Mouse (Mus musculus) hindbrain, embryonic 14.5 days (tissue): ENCODE data around the gene Atp13a4. TPM values are rescaled to one million over a fixed set of nuclear protein-coding genes. Genes with fewer than 3 reads are reported as not detected.
A peak's percentile ranks its signal among the peaks of the same experiment; 100 is the strongest.

Experiments used
- ATAC-seq: fragments of 200-750 bp; cut with Nextera tagmentation; 2 replicates; pipeline ENCODE4 v1.8.0; 2017; ENCODE audit warnings: moderate number of reproducible peaks, mild to moderate bottlenecking, moderate TSS enrichment, moderate library complexity; ENCODE audit not compliant: low FRiP score
- DNase-seq: peaks from one replicate; pipeline ENCODE4 v3.0.0-alpha.2; 2015; ENCODE audit warnings: low spot score
- H3K27ac ChIP-seq: fragments of 300-500 bp; sonication (generic); 2 replicates; pipeline ENCODE4 v1.5.1; 2014; ENCODE audit warnings: mild to moderate bottlenecking, moderate library complexity
- H3K27me3 ChIP-seq: fragments of 300-500 bp; sonication (generic); 2 replicates; pipeline ENCODE4 v1.6.1; 2014; ENCODE audit warnings: mild to moderate bottlenecking, low read length, mixed read lengths; ENCODE audit not compliant: control insufficient read depth, insufficient read depth
- H3K36me3 ChIP-seq: fragments of 300-500 bp; sonication (generic); replicated peaks from 2 replicates; pipeline ENCODE4 v1.6.1; 2014; ENCODE audit not compliant: control insufficient read depth, insufficient read depth
- H3K4me1 ChIP-seq: fragments of 300-500 bp; sonication (generic); replicated peaks from 2 replicates; pipeline ENCODE4 v1.6.1; 2014; ENCODE audit warnings: antibody characterized with exemption, low read length, mixed read lengths; ENCODE audit not compliant: control insufficient read depth, insufficient read depth
- H3K4me2 ChIP-seq: fragments of 300-500 bp; sonication (generic); replicated peaks from 2 replicates; pipeline ENCODE4 v1.6.1; 2014; ENCODE audit warnings: mild to moderate bottlenecking, moderate library complexity
- H3K4me3 ChIP-seq: fragments of 300-500 bp; sonication (generic); replicated peaks from 2 replicates; pipeline ENCODE4 v1.5.1; 2014; ENCODE audit warnings: mild to moderate bottlenecking, low read length
- H3K9ac ChIP-seq: fragments of 300-500 bp; sonication (generic); 2 replicates; pipeline ENCODE4 v1.6.1; 2014
- H3K9me3 ChIP-seq: fragments of 300-500 bp; sonication (generic); 2 replicates; pipeline ENCODE4 v1.6.1; 2016; ENCODE audit warnings: low read length; ENCODE audit not compliant: control insufficient read depth
- WGBS: fragments of 180-500 bp; shearing (Covaris S2); extraction: QIAGEN DNeasy Blood & Tissue Kit; methylation state at CpG from one replicate; pipeline ENCODE4 v1.1.7; 2014; 5-methylcytosine and 5-hydroxymethylcytosine counted together
- polyA plus RNA-seq: library from polyadenylated mRNA; unstranded; fragments of >200 nt; fragmentation: Nextera tagmentation; extraction: Ambion mirVana; gene quantifications from 2 replicates; pipeline ENCODE4 v1.2.1, GENCODE M21; 2014

Gene Atp13a4
- polyA plus RNA-seq, 1 experiment from 2014 or later = 1.9 TPM

GRCm38 (mm10) chr16:29442126-29442525 lies 102.5 kb downstream of the Atp13a4 start:
- no peaks in the 10 kb centered on the region for H3K9me3 ChIP-seq
- H3K9ac ChIP-seq = no peak overlapping the region
- no peaks in the 10 kb centered on the region for H3K36me3 ChIP-seq
- DNase-seq (no peak), ATAC-seq (no peak)
- H3K4me3 ChIP-seq = no peak overlapping the region
- H3K27me3 ChIP-seq = no peaks in the 10 kb centered on the region
- no peaks in the 10 kb centered on the region for H3K4me1 ChIP-seq
- H3K4me2 ChIP-seq = no peak overlapping the region
- no peak overlapping the region for H3K27ac ChIP-seq
- 64% methylated on average over 3 of the region's 3 CpGs for WGBS

DNA sequence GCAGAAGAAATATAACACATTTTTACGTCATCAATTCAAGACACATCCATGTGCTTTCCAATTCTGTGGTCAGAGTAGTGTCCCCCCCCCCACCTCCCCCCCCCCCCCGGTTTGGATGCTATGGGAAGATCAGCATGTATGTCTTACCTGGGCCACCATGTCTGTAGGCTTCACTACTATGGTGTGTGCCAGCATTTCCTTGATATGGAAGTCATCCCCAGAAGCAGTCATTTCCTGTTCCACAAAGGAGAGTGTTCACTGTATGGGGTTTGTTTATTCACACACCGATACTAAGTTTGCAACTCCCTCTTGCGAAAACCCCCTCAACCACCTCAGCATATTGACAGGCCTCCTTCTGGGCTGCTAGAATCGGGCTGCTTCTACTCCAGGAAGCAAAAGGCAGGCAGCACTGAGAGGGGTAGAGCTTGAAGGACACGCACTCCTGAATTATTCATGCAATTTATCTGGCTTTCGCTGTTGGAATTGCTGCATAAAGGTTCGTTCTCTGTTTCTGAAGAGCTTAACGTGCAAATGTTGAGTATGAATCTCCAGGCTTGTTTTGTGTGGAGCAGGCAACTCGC lies 103.2 kb downstream of the Atp13a4 start:
- H3K4me2 ChIP-seq = no peak overlapping the region
- H3K4me3 ChIP-seq = no peak overlapping the region
- no peak overlapping the region for H3K9ac ChIP-seq
- ATAC-seq = no peak
- DNase-seq = no peak
- H3K36me3 ChIP-seq = no peaks in the 10 kb centered on the region
- no peaks in the 10 kb centered on the region for H3K27me3 ChIP-seq
- 58% methylated on average over 9 of the region's 10 CpGs for WGBS
- H3K9me3 ChIP-seq = no peaks in the 10 kb centered on the region
- no peak overlapping the region for H3K27ac ChIP-seq
- H3K4me1 ChIP-seq = no peaks in the 10 kb centered on the region

GRCm38 (mm10) chr16:29438045-29438444 lies 106.6 kb downstream of the Atp13a4 start:
- Histone ChIP-seq H3K27me3 (no peaks in the 10 kb centered on the region), H3K9ac (no peak overlapping the region), H3K9me3 (no peaks in the 10 kb centered on the region), H3K4me3 (no peak overlapping the region), H3K27ac (no peak overlapping the region), H3K4me2 (no peak overlapping the region), H3K4me1 (no peaks in the 10 kb centered on the region), H3K36me3 (no peaks in the 10 kb centered on the region)
- ATAC-seq = no peak
- WGBS = 79% methylated on average over 5 of the region's 5 CpGs
- no peak for DNase-seq

DNA sequence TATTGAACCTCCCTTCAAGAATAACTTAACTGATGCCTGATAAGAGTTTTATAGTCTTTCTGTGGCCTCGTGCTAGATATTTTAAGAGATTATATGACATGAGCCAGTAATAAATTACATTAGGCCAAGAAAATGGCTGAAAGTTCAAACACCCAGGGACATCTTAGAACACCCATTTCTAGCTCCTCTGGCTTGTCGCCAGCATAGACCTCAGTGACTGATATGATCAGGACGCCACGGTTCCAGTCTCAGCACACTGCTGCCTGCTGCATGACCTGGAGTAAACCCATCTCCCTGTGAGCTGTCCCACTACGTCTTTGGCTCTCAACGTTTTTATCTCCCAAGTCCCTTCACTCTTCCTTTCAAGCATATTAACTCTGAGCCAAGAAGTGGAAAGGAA lies 108.9 kb downstream of the Atp13a4 start:
- WGBS = 83% methylated on average over 6 of the region's 6 CpGs
- H3K9ac ChIP-seq = no peak overlapping the region
- no peaks in the 10 kb centered on the region for H3K36me3 ChIP-seq
- no peak for DNase-seq
- no peaks in the 10 kb centered on the region for H3K9me3 ChIP-seq
- no peak overlapping the region for H3K4me3 ChIP-seq
- ATAC-seq = no peak
- no peaks in the 10 kb centered on the region for H3K4me1 ChIP-seq
- H3K27ac ChIP-seq = no peak overlapping the region
- no peak overlapping the region for H3K4me2 ChIP-seq
- no peaks in the 10 kb centered on the region for H3K27me3 ChIP-seq

DNA sequence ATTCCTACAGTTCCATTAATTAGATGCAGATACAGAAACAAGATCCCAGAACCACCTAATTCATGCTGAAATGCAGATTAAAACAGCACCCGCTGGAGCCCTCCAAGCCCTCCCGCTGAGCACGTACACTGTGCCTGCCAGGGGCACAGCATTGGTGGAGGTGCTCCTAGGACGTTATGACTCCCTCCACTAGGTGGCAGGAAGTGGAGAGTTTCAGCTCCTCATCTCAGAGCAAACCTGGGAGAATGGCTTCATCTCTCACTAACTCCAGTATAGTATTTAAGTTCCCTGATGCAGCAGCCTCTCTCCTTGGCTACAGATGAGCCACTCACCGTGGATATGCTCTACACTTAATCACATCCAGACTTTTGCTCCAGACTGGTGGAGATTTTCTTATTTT lies 110.0 kb downstream of the Atp13a4 start:
- DNase-seq = peak; percentile 57
- Histone ChIP-seq H3K36me3 (no peaks in the 10 kb centered on the region), H3K27ac (no peak overlapping the region), H3K4me2 (no peak overlapping the region), H3K4me3 (no peak overlapping the region), H3K9ac (no peak overlapping the region), H3K4me1 (no peaks in the 10 kb centered on the region), H3K9me3 (no peaks in the 10 kb centered on the region), H3K27me3 (no peaks in the 10 kb centered on the region)
- WGBS = 23% methylated on average over 5 of the region's 5 CpGs
- no peak for ATAC-seq

DNA sequence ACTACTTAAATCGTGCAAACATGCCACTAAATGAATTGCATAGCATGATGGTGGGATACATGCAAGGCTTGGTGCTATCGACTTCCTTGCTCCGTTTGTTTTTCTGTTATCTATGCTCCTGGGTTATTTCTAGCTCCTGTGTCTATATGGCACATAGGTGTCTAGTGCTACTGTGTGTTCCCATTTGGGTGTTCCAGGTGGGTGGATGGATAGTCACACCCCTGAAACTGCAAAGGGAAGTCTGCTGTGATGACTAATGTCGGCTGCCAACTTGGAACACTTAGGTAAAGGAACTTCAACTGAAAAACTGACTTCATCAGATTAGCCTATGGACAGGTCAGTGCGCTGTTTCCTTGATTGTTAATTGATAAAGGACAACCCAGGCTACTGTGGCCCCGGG lies 129.8 kb downstream of the Atp13a4 start:
- Histone ChIP-seq H3K36me3 (no peaks in the 10 kb centered on the region), H3K27ac (no peak overlapping the region), H3K27me3 (no peaks in the 10 kb centered on the region), H3K9ac (no peak overlapping the region), H3K4me2 (no peak overlapping the region), H3K4me3 (no peak overlapping the region), H3K4me1 (no peaks in the 10 kb centered on the region), H3K9me3 (no peaks in the 10 kb centered on the region)
- ATAC-seq (no peak), DNase-seq (no peak)
- 92% methylated on average over 6 of the region's 6 CpGs for WGBS

DNA sequence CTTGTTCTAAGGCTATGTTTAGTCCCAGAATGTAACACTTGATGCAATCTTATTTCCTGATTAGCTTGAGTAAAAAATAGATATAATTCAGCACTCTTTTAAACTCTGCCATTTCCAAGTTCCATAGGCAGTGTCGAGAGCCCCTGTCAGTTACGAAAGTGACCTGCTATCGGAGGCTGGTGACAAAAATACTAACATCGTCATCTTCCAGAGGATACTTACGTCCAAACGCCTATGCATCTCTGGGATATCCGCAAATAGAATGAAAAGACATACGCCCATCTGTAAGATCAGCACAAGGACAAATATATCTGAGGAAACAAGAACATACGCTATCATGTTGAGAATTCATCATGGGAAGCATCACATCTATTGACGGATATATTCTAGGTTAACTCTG lies 137.3 kb downstream of the Atp13a4 start:
- Histone ChIP-seq H3K9ac (no peak overlapping the region), H3K4me2 (no peak overlapping the region), H3K27me3 (no peaks in the 10 kb centered on the region), H3K36me3 (no peaks in the 10 kb centered on the region), H3K9me3 (no peaks in the 10 kb centered on the region), H3K4me1 (no peaks in the 10 kb centered on the region), H3K4me3 (no peak overlapping the region), H3K27ac (no peak overlapping the region)
- 91% methylated on average over 10 of the region's 10 CpGs for WGBS
- ATAC-seq (no peak), DNase-seq (no peak)

- Histone ChIP-seq H3K36me3 (no peaks in the 10 kb centered on the region), H3K27me3 (no peaks in the 10 kb centered on the region), H3K4me2 (no peak overlapping the region), H3K4me1 (no peaks in the 10 kb centered on the region), H3K4me3 (no peak overlapping the region), H3K27ac (no peak overlapping the region), H3K9ac (no peak overlapping the region), H3K9me3 (no peaks in the 10 kb centered on the region)
- 90% methylated on average over 2 of the region's 2 CpGs for WGBS
- ATAC-seq (no peak), DNase-seq (no peak)
Observed at GRCm38 (mm10) chr16:29399079-29399478, 145.6 kb downstream of the Atp13a4 start.

GRCm38 (mm10) chr16:29384781-29385180 lies 159.9 kb downstream of the Atp13a4 start:
- no peaks in the 10 kb centered on the region for H3K27me3 ChIP-seq
- no peak overlapping the region for H3K27ac ChIP-seq
- no peak overlapping the region for H3K9ac ChIP-seq
- DNase-seq (no peak), ATAC-seq (no peak)
- no peak overlapping the region for H3K4me3 ChIP-seq
- H3K9me3 ChIP-seq = no peaks in the 10 kb centered on the region
- H3K36me3 ChIP-seq = no peaks in the 10 kb centered on the region
- 85% methylated on average over 4 of the region's 4 CpGs for WGBS
- no peaks in the 10 kb centered on the region for H3K4me1 ChIP-seq
- no peak overlapping the region for H3K4me2 ChIP-seq

GRCm38 (mm10) chr16:29378458-29378857 lies 166.2 kb downstream of the Atp13a4 start, which contains the start of gene Atp13a5:
TSS of gene Atp13a5 (minus strand) at chr16:29378732.
- no peaks in the 10 kb centered on the region for H3K27me3 ChIP-seq
- H3K9me3 ChIP-seq = no peaks in the 10 kb centered on the region
- H3K4me1 ChIP-seq = no peaks in the 10 kb centered on the region
- ATAC-seq (no peak), DNase-seq (no peak)
- H3K4me3 ChIP-seq = no peak within 1 kb of the TSS
- no peak within 1 kb of the TSS for H3K4me2 ChIP-seq
- no peaks in the 10 kb centered on the region for H3K36me3 ChIP-seq
- H3K27ac ChIP-seq = no peak within 1 kb of the TSS
- 78% methylated on average over 4 of the region's 4 CpGs for WGBS
- H3K9ac ChIP-seq = no peak within 1 kb of the TSS
